In genomic region chr5:31047848-31048762, GRCm38 (mm10) we compare ENCODE assay signal across 7 mouse cellular contexts. TPM values are rescaled to one million over a fixed set of nuclear protein-coding genes. Genes with fewer than 3 reads are reported as not detected.
A peak's percentile ranks its signal among the peaks of the same experiment; 100 is the strongest.
DNase-seq lines count a peak whose midpoint lies in the region; ATAC-seq lines count a peak whose summit lies in the region.

Gene Atraid, plus strand, starts transcription at chr5:31048312.

- WGBS in intestine, embryonic 16.5 days, result under 1% methylated on average over 73 of the region's 73 CpGs
- under 1% methylated on average over 71 of the region's 73 CpGs for WGBS in midbrain, embryonic 11.5 days

- H3K27ac ChIP-seq in intestine, embryonic 16.5 days (ENCODE audit: low read length), result peak within 1 kb of the TSS; percentile 97
- peak within 1 kb of the TSS; percentile 87 for H3K27ac ChIP-seq in midbrain, embryonic 11.5 days (ENCODE audit: low read depth, low read length)

- peak; percentile 98 for DNase-seq in adrenal gland, adult 8-10 months
- DNase-seq in embryo, embryonic 9.5 days (ENCODE audit: extremely low spot score), result peak; percentile 99
- peak; percentile 98 to 100 for DNase-seq in gastrocnemius, postnatal 4 days (ENCODE audit: low spot score in 2 of 2)
- peak; percentile 98 to 99 for DNase-seq in left cerebral cortex, postnatal 36 days (ENCODE audit: low spot score in 2 of 2)
- DNase-seq in midbrain, embryonic 11.5 days (ENCODE audit: low spot score, missing footprints), result peak; percentile 100
- peak; percentile 97 for DNase-seq in skeletal muscle tissue, adult 2 months (ENCODE audit: low read depth, low spot score)

- peak within 1 kb of the TSS; percentile 81 for H3K4me3 ChIP-seq in intestine, embryonic 16.5 days (ENCODE audit: low read length)
- H3K4me3 ChIP-seq in midbrain, embryonic 11.5 days (ENCODE audit: low read depth, low read length), result peak within 1 kb of the TSS; percentile 73

- intact Hi-C loops in left cerebral cortex, postnatal 36 days (cut with DNase I), result loop anchor here (5.0 kb wide), 1 partner anchor 86 kb away; the partner anchor contains the start of gene Preb

- H3K9ac ChIP-seq in intestine, embryonic 16.5 days (ENCODE audit: low read depth, low read length), result peak within 1 kb of the TSS; percentile 96
- H3K9ac ChIP-seq in midbrain, embryonic 11.5 days (ENCODE audit: low read length), result peak within 1 kb of the TSS; percentile 90

- peak within 1 kb of the TSS; percentile 84 for H3K4me2 ChIP-seq in intestine, embryonic 16.5 days (ENCODE audit: low read depth, low read length)
- peak within 1 kb of the TSS; percentile 84 for H3K4me2 ChIP-seq in midbrain, embryonic 11.5 days

- H3K36me3 ChIP-seq in intestine, embryonic 16.5 days (ENCODE audit: control insufficient read depth, insufficient read depth, low read length), result no peaks in the 10 kb centered on the region; the same call in 1 of the 2 replicates
- 0 out of 2 replicates have a peak, but pooled peaks cover 2% of the 10 kb centered on the region for H3K36me3 ChIP-seq in midbrain, embryonic 11.5 days (ENCODE audit: control insufficient read depth, insufficient read depth, low read length)

- H3K9me3 ChIP-seq in intestine, embryonic 16.5 days (ENCODE audit: control insufficient read depth, low read length), result no peaks in the 10 kb centered on the region
- H3K9me3 ChIP-seq in midbrain, embryonic 11.5 days (ENCODE audit: control insufficient read depth, low read length), result no peaks in the 10 kb centered on the region

- H3K27me3 ChIP-seq in intestine, embryonic 16.5 days (replicated peaks; ENCODE audit: control insufficient read depth, insufficient read depth, low read length), result no peaks in the 10 kb centered on the region
- no peaks in the 10 kb centered on the region for H3K27me3 ChIP-seq in midbrain, embryonic 11.5 days (ENCODE audit: control insufficient read depth, insufficient read depth, low read length)

- peak; percentile 99 for ATAC-seq in intestine, embryonic 16.5 days
- peak; percentile 97 for ATAC-seq in midbrain, embryonic 11.5 days (ENCODE audit: low FRiP score)

- peaks cover 6% of the 10 kb centered on the region; the same call in 1 of the 2 replicates for H3K4me1 ChIP-seq in intestine, embryonic 16.5 days (ENCODE audit: control insufficient read depth, insufficient read depth, low read length)
- 0 out of 2 replicates have a peak, but pooled peaks cover 2% of the 10 kb centered on the region for H3K4me1 ChIP-seq in midbrain, embryonic 11.5 days (ENCODE audit: control insufficient read depth, insufficient read depth, low read length)

RNA-seq across cellular contexts. Expression of gene Atraid, which starts in this region (rescaled TPM):
- total RNA-seq in adrenal gland, adult 8-10 months (2022), result 100 to 1,000 TPM; 122 to 138 (median 130) TPM
- 100 to 1,000 TPM in 1 of 2 experiments, 10 to 100 TPM in 1; 92.4 to 102 TPM for total RNA-seq in gastrocnemius, postnatal 4 days (2021)
- polyA plus RNA-seq in intestine, embryonic 16.5 days (2015; fragmentation: Nextera tagmentation; extraction: Ambion mirVana), result 180 and 190 TPM in 2 replicates
- total RNA-seq in left cerebral cortex, postnatal 36 days (2021), result 10 to 100 TPM; 74.3 to 75.8 TPM
- 105 and 107 TPM in 2 replicates for polyA plus RNA-seq in midbrain, embryonic 11.5 days (2014; fragmentation: Nextera tagmentation; extraction: Ambion mirVana)

Comparison
In these comparisons a context has a peak if more than half of its experiments do, and no peak if none do; other contexts are left out.
1. Peak in every context shown above with its lines: DNase-seq, ATAC-seq, H3K4me3 ChIP-seq and H3K27ac ChIP-seq.